Mouse (Mus musculus) T-cell, adult 2 months (primary cell): Measurements from ENCODE around the gene Itga9.
A peak's percentile ranks its signal among the peaks of the same experiment; 100 is the strongest.

Experiments
- DNase-seq: peaks from one replicate; pipeline ENCODE4 v3.0.0; 2022; ENCODE audit warnings: low spot score

Itga9 gene

GRCm38 (mm10) chr9:118606817-118607371 lies 404 bp downstream of the Itga9 start:
- no peak for DNase-seq

- DNase-seq = no peak
Measured at GRCm38 (mm10) chr9:118607701-118608401, 1.4 kb downstream of the Itga9 start.

- no peak for DNase-seq
Measured at GRCm38 (mm10) chr9:118608556-118608955, 2.1 kb downstream of the Itga9 start.

DNA sequence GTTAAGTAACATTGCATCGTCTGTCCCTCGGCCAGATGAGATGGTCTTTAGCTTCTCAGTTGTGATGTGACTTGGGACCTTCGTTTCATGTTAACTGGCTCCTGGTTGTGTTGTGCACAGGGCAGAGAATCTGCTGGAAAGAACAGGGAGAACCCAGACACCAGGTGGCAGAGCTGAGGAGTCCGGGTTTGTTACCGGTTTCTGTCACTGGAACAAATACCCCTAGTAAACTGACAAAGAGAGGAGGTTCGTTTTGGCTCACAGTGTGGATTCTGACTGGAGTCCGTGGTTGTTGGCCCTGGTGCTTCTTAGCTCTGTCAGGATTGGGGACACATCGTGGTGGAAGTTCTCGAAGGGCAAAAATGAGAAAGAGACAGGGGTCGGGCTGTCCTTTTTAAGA lies 3.6 kb downstream of the Itga9 start:
- DNase-seq = no peak

DNA sequence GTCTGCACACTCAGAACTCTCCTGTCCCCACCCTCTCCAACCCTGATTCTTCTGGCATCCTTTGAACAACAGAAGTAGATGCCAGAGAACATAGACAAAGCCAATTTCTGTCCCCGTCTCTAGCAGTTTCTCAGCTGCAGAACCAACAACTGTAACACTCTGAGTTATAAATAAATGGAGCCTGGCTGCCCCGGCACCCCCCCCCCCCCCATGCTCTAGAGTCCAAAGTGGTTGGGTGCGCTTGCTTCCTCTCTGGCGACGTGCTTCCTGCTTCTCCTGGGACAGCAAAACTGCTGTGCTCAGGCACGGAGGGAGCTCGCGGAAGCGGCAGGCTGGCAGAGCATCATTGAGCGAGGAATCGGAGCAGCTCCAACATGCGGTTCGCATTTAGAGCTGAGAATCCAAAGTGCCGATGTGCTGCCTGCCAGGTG lies 4.6 kb downstream of the Itga9 start:
- no peak for DNase-seq

- no peak for DNase-seq
Measured at GRCm38 (mm10) chr9:118611958-118612581, 5.6 kb downstream of the Itga9 start.

- no peak for DNase-seq
Measured at GRCm38 (mm10) chr9:118617237-118617636, 10.7 kb downstream of the Itga9 start.

DNA sequence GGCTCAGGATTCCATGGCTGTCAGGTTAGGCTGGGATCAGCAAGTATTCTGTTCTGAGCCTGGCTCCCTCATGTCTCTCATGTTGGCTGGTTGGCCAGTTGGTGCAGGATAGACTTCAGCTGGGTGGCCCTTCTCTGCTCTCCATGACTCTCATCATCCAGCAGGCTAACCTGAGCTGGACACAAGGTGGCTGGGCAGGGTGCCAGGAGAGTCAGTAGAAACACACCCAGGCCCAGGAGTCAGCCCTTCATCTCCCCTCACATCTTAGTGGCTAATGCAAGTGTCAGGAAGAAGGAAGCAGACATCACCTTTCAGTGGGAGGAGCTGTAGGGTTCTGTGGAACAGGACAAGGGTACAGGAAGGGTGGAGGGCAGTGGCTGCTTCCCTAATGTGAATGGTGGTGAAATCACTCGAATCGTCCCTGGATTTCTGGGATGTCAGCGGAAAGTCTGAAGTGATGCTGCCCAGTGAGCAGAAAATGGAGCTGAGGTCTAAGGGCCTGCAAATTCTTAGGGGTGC lies 12.3 kb downstream of the Itga9 start:
- DNase-seq = no peak

- DNase-seq = no peak
Measured at GRCm38 (mm10) chr9:118620807-118621206, 14.3 kb downstream of the Itga9 start.

DNA sequence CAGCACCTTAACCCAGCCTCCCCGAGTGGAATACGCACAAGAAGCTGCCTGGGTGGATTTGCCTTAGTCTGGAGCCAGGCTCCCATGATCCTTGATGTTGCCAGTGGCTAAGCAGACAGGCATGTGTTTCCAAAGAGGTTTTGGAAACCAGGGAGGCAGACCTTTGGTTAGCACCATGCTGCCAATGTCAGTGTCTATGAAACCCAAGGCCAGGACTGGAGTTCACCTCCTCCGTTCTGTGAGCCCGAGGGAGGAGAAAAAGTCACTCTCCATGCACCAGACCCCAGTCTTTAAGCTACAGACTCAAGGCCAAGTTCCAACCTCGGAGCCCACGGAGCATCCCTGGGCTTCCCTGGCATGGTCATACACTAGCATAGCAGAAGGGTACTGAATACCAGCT lies 15.2 kb downstream of the Itga9 start:
- DNase-seq = no peak

DNA sequence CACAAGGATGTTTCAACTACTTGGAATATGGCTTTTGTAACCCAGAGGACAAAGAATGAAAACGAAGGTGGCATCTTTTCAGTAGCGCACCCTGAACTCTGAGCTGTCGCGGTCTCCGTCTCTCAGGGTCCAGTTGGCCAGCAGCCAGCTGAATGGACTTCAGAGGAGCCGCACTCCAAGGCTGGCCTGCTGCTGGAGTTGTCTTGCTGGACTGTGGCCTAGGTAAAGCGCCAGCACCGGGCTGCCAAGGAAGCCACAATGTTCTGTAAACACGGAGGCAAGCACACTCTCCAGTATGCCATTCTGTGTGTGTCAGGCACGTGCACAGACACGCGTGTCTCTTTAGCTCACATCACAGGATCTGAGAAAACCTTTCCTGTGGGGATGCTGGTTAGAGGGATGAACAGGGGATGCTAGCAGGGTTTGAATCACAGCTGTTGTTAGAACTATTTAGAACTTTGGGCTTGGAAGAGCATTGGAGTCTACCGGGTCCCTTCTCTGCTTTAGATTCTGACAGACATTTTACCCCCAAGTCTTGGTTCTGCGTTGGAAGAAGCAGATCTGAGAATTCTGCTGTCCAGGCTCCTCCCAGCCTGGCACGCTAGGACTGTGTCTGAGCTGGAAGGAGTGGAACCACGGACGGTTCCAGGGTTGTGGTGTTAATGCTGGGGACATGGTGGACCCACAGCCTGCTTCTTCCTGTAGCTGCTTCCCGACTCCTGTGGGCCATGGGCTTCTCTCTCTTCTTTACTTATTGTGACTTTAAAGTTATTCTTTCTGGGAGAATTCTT lies 16.1 kb downstream of the Itga9 start:
- DNase-seq = no peak

DNA sequence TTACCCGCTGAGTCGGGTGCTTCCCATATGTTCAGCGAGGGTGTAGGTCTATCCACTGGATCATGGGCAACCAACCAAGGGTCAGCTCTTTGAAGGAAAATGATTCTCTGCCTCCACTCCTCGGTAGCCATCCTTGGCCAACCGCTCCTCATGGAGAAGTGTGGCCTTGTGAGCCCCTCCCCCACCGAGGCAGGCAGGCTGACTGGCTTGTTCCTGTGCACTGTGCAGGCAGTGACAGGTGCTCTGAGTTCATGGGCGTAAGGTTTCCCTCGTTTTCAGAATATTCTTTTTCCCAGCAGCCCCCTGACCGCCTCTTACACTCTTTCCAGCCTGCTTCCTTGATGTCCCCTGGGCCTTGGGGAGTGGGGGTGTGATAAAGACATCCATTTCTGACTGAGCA lies 17.0 kb downstream of the Itga9 start:
- no peak for DNase-seq

- no peak for DNase-seq
Measured at GRCm38 (mm10) chr9:118624146-118624545, 17.7 kb downstream of the Itga9 start.

GRCm38 (mm10) chr9:118629763-118630379 lies 23.4 kb downstream of the Itga9 start:
- no peak for DNase-seq

GRCm38 (mm10) chr9:118631775-118632757 lies 25.6 kb downstream of the Itga9 start:
- no peak for DNase-seq

DNA sequence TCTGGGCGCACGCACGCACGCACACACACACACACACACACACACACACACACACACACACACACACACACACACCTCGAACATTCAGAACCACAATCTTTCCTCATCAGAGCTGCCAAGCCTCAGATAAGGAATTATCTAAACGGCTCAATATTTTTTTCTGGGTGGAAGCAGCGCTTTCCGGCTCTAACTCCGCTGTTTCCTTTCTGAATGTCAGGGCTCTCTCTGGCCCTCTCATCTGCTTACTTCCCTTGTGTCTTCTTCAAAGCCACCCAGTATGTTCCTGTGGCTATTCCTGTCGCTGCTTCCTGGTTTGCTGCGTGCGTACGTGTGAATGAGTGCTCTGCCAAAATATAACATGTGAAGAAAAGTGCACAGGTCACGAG lies 26.3 kb downstream of the Itga9 start:
- DNase-seq = peak; percentile 27

- DNase-seq = no peak
Measured at GRCm38 (mm10) chr9:118638642-118639210, 32.2 kb downstream of the Itga9 start.

DNA sequence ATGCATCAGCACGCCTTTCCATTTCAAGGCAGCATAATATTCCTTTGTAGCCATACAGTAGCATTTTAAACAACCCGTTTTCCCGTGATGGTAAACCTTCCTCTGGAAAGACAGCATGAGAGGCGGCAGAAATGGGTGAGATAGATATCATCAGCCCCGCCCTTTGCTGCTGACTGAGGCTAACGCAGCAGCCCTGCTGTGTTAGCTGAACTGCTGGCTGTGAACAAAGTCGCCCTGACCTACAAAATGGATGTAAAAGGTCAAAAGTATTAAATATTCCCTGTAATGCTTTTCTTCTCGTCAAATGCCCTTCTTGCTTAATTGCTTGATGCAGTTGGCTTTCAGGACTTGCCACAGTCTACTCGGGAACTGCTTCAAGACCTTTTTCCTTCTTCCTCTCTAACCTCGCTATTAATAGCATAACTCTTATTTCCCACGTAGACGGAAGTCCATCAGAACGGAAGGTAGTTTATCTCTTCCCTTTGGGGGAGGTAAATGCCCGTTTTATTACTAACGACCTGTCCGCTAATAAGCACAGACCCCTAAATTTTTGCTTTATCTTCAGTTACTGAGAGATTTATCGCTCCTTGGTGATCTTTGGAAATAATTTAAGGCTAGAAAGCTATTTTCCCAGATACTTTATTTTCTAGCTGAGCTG lies 39.3 kb downstream of the Itga9 start:
- DNase-seq = no peak

DNA sequence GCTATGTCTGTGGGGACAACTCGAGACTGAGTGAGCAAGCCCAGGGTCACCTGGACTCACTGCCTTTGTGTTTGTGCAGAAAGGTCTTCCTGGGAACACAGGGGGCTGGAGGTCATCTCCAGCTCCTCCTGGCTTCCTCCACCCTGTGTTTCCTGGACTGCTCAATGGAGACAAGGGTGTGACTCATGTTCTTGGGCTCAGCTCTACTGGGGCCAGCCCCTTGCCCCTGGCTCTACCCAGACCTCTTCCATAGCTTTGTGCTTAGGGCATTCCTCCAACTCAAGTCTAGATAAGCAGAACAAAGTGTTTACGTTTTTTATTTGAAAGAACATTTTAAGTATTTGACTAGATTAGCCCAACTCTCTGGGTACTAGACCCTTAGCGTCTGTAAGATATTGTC lies 41.0 kb downstream of the Itga9 start:
- no peak for DNase-seq

GRCm38 (mm10) chr9:118650976-118651375 lies 44.5 kb downstream of the Itga9 start:
- no peak for DNase-seq
